Mouse (Mus musculus): ENCODE results near the gene Shank2. TPM values are rescaled to one million over a fixed set of nuclear protein-coding genes. Genes with fewer than 3 reads are reported as not detected.

Gene Shank2
- total and polyA plus RNA-seq, 2 experiments from 2014 or later = 0.19 to 0.95 TPM

- no peak overlapping the region for H3K9ac ChIP-seq (replicated peaks; ENCODE audit: low read depth, low read length)
- 0 out of 2 replicates have a peak, but pooled peaks cover 4% of the 10 kb centered on the region for H3K27me3 ChIP-seq (ENCODE audit: control insufficient read depth, insufficient read depth, low read length)
- H3K9me3 ChIP-seq (replicated peaks; ENCODE audit: control insufficient read depth, low read length) = no peaks in the 10 kb centered on the region
- no peak overlapping the region for H3K4me2 ChIP-seq (ENCODE audit: low read depth, low read length)
- H3K4me3 ChIP-seq (ENCODE audit: low read depth, low read length) = no peak overlapping the region
- ATAC-seq (ENCODE audit: insufficient read depth, low read depth) (no peak), DNase-seq (ENCODE audit: low spot score) (no peak)
- TF ChIP-seq EP300 (IDR thresholded peaks at IDR 0.05; ENCODE audit: low read depth) (no peak), CTCF (IDR thresholded peaks at IDR 0.05; ENCODE audit: low read depth) (no peak)
- H3K4me1 ChIP-seq (ENCODE audit: control insufficient read depth, insufficient read depth) = no peaks in the 10 kb centered on the region
- H3K27ac ChIP-seq (ENCODE audit: low read depth) = no peak overlapping the region
- H3K36me3 ChIP-seq (replicated peaks; ENCODE audit: control insufficient read depth, insufficient read depth, low read length) = no peaks in the 10 kb centered on the region
- 63% methylated on average over 7 of the region's 7 CpGs for WGBS
Measured at GRCm38 (mm10) chr7:144268329-144268728, 266.6 kb downstream of the Shank2 start.

- DNase-seq (ENCODE audit: low spot score) = no peak
- no peaks in the 10 kb centered on the region for H3K9me3 ChIP-seq (replicated peaks; ENCODE audit: control insufficient read depth, low read length)
- TF ChIP-seq EP300 (IDR thresholded peaks at IDR 0.05; ENCODE audit: low read depth) (no peak), CTCF (IDR thresholded peaks at IDR 0.05; ENCODE audit: low read depth) (no peak)
- H3K27me3 ChIP-seq (ENCODE audit: control insufficient read depth, insufficient read depth, low read length) = 0 out of 2 replicates have a peak, but pooled peaks cover 4% of the 10 kb centered on the region
- no peak overlapping the region for H3K4me3 ChIP-seq (ENCODE audit: low read depth, low read length)
- H3K4me1 ChIP-seq (ENCODE audit: control insufficient read depth, insufficient read depth) = no peaks in the 10 kb centered on the region
- H3K9ac ChIP-seq (replicated peaks; ENCODE audit: low read depth, low read length) = no peak overlapping the region
- no peaks in the 10 kb centered on the region for H3K36me3 ChIP-seq (replicated peaks; ENCODE audit: control insufficient read depth, insufficient read depth, low read length)
- ATAC-seq (ENCODE audit: insufficient read depth, low read depth) = no peak
- WGBS = 73% methylated on average over 4 of the region's 4 CpGs
- no peak overlapping the region for H3K27ac ChIP-seq (ENCODE audit: low read depth)
- H3K4me2 ChIP-seq (ENCODE audit: low read depth, low read length) = no peak overlapping the region
Measured at GRCm38 (mm10) chr7:144268778-144269177, 267.1 kb downstream of the Shank2 start.

GRCm38 (mm10) chr7:144271074-144271473 is 269.3 kb downstream of the Shank2 start:
- Histone ChIP-seq H3K4me1 (ENCODE audit: control insufficient read depth, insufficient read depth) (no peaks in the 10 kb centered on the region), H3K4me3 (ENCODE audit: low read depth, low read length) (no peak overlapping the region), H3K4me2 (ENCODE audit: low read depth, low read length) (no peak overlapping the region), H3K9me3 (replicated peaks; ENCODE audit: control insufficient read depth, low read length) (no peaks in the 10 kb centered on the region), H3K27ac (ENCODE audit: low read depth) (no peak overlapping the region), H3K27me3 (ENCODE audit: control insufficient read depth, insufficient read depth, low read length) (0 out of 2 replicates have a peak, but pooled peaks cover 4% of the 10 kb centered on the region), H3K36me3 (replicated peaks; ENCODE audit: control insufficient read depth, insufficient read depth, low read length) (no peaks in the 10 kb centered on the region), H3K9ac (replicated peaks; ENCODE audit: low read depth, low read length) (no peak overlapping the region)
- ATAC-seq (ENCODE audit: insufficient read depth, low read depth) (no peak), DNase-seq (ENCODE audit: low spot score) (no peak)
- TF ChIP-seq EP300 (IDR thresholded peaks at IDR 0.05; ENCODE audit: low read depth) (no peak), CTCF (IDR thresholded peaks at IDR 0.05; ENCODE audit: low read depth) (no peak)
- WGBS = 70% methylated on average over 2 of the region's 2 CpGs

- peaks cover 11% of the 10 kb centered on the region for H3K27me3 ChIP-seq (ENCODE audit: control insufficient read depth, insufficient read depth, low read length)
- H3K9ac ChIP-seq (replicated peaks; ENCODE audit: low read depth, low read length) = no peak overlapping the region
- H3K27ac ChIP-seq (ENCODE audit: low read depth) = no peak overlapping the region
- ATAC-seq (ENCODE audit: insufficient read depth, low read depth) = no peak
- 58% methylated on average over 4 of the region's 4 CpGs for WGBS
- H3K4me1 ChIP-seq (ENCODE audit: control insufficient read depth, insufficient read depth) = no peaks in the 10 kb centered on the region
- no peak overlapping the region for H3K4me2 ChIP-seq (ENCODE audit: low read depth, low read length)
- H3K9me3 ChIP-seq (replicated peaks; ENCODE audit: control insufficient read depth, low read length) = no peaks in the 10 kb centered on the region
- DNase-seq (ENCODE audit: low spot score) = no peak
- H3K36me3 ChIP-seq (replicated peaks; ENCODE audit: control insufficient read depth, insufficient read depth, low read length) = no peaks in the 10 kb centered on the region
- H3K4me3 ChIP-seq (ENCODE audit: low read depth, low read length) = no peak overlapping the region
- TF ChIP-seq EP300 (IDR thresholded peaks at IDR 0.05; ENCODE audit: low read depth) (no peak), CTCF (IDR thresholded peaks at IDR 0.05; ENCODE audit: low read depth) (no peak)
Measured at GRCm38 (mm10) chr7:144278703-144279102, 277.0 kb downstream of the Shank2 start.

- WGBS = 9% methylated on average over 6 of the region's 6 CpGs
- Histone ChIP-seq H3K36me3 (replicated peaks; ENCODE audit: control insufficient read depth, insufficient read depth, low read length) (no peaks in the 10 kb centered on the region), H3K4me1 (ENCODE audit: control insufficient read depth, insufficient read depth) (no peaks in the 10 kb centered on the region), H3K27me3 (ENCODE audit: control insufficient read depth, insufficient read depth, low read length) (peaks cover 30% of the 10 kb centered on the region), H3K4me2 (ENCODE audit: low read depth, low read length) (peak overlapping the region; percentile 49), H3K27ac (ENCODE audit: low read depth) (no peak overlapping the region), H3K9ac (replicated peaks; ENCODE audit: low read depth, low read length) (no peak overlapping the region), H3K9me3 (replicated peaks; ENCODE audit: control insufficient read depth, low read length) (no peaks in the 10 kb centered on the region), H3K4me3 (ENCODE audit: low read depth, low read length) (peak overlapping the region; percentile 21; the same call in 1 of the 2 replicates)
- DNase-seq (ENCODE audit: low spot score) (no peak), ATAC-seq (ENCODE audit: insufficient read depth, low read depth) (no peak)
- TF ChIP-seq CTCF (IDR thresholded peaks at IDR 0.05; ENCODE audit: low read depth) (no peak), EP300 (IDR thresholded peaks at IDR 0.05; ENCODE audit: low read depth) (no peak)
Measured at GRCm38 (mm10) chr7:144283701-144284100, 282.0 kb downstream of the Shank2 start.
